Mouse (Mus musculus) testis, adult 2 months (tissue): ENCODE measurements around the gene Kcnd3.

Experiments used
- CTCF ChIP-seq: fragments of 200-500 bp; IDR thresholded peaks from 2 replicates; pipeline ENCODE4 v1.5.1; 2012; ENCODE audit warnings: low read depth, mild to moderate bottlenecking, inconsistent platforms, low read length, moderate library complexity; ENCODE audit not compliant: control insufficient read depth, insufficient read depth, insufficient replicate concordance
- POLR2A ChIP-seq: fragments of 200-500 bp; IDR thresholded peaks from 2 replicates; pipeline ENCODE4 v1.6.1; 2012; ENCODE audit warnings: low read depth, mild to moderate bottlenecking, inconsistent platforms, low read length, moderate library complexity; ENCODE audit not compliant: control insufficient read depth

DNA sequence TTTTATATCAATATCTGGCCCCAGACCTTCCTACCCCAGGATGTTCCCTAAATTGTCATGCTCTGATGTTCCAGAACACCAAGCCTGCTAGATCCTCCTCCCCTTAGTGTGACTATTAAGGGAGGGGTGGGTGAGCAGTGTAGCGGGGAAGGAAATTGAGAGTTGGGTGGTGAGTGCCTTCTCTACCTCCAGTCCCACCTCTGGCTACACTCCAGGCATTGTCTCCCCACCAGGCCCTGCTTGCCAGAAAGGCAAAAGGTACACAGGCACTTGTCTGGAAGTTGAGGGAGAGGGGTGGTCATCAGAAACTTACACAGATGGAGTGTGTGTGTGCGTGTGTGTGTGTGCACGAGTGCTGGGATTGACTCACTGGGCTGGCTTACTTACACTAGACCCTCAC is 270.4 kb downstream of the Kcnd3 start:
- TF ChIP-seq CTCF (no peak), POLR2A (no peak)
